Mouse (Mus musculus): ENCODE measurements around the gene 4932438H23Rik.

The 4932438H23Rik gene

DNA sequence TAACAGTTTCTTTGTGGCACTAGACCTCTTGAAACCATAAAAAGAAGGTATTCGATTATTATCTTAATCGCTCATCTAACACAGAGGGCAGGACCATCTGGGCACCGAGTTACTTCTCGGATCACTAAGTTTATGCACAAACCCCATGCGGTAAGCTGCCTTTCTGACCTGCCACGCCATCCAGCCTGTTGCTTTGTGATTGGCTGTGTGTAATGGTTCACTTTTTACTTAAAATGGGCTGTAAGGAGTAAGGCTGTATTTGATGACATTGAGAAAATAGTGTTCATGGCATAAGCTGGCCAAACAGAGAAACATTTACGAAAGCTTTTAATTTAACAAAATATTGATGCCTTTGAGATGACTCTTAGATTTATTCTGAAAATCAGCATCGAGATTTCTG is at the start of gene 4932438H23Rik:
TSS of gene 4932438H23Rik (minus strand) at position 101 of the 400 bp plus-strand sequence.
- no peak for DNase-seq (ENCODE audit: low spot score)

DNA sequence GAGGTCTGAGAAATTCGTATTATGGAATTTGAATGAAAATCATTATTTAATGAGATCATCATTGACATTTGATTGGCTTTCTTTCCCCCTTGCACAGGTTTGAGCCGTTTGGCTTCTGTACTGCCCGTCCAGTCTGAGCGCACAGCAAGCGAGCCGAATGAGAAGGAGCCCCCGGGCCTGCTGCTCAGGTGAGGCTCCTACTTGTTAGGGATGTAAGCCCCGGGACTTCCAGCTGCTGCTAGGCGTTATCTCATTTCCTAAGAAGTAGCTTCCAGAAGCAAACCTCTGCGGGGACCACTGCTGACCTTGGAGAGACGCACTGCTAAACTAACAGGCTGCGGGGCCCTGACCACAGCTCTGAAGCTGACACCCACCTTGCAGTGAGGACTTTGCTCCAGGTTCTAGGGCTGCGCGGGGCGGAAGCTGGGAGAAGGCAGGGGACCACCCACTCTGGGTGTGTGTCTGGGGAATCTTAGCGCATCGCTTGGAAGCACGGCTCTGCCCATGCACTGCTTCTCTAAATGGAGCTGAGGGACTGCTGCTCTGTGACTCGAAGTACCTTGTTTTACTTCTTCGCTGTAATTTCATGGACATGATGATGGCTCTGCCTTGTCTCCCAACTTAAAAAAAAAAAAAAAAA is 46.2 kb upstream of the 4932438H23Rik start:
- no peak for DNase-seq (ENCODE audit: low spot score)

DNA sequence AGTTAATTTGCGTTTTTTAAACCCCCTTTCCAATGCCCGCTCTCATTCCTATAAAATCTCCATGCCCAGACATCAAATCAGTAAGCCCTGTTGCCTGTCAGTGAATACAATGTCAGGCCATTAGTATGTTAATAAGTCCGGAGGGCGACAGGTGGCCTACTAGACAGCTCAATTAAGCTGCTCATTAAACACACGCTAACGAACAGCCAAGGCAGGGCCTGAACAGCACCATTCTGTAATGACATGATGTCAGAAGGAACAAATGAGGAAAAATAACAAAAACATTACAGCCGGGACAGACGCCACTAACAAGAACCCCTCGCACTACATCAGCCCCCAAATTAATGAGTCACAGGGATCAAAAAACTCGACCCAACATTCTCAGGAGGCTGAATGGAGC is 45.5 kb upstream of the 4932438H23Rik start:
- DNase-seq (ENCODE audit: low spot score) = no peak

DNA sequence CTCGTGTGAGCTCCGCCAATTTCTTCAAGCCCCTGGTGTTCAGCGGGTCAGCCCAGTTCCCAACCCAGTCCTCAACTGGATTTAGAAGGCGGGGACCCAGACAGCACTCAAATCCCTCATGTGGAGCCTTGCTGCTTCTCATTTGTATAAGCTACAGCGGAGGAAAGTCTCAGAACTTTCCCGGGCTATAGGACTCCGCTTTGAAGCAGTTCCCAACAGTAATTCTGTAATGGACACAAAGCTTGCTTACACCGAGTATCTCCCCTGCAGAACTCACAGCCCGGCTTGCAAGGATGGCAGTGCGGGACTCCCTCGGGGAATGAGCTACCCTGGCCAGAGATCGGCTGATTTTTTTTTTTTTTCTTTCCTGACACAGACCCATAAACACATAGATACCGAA is 45.1 kb upstream of the 4932438H23Rik start:
- DNase-seq (ENCODE audit: low spot score) = no peak

DNA sequence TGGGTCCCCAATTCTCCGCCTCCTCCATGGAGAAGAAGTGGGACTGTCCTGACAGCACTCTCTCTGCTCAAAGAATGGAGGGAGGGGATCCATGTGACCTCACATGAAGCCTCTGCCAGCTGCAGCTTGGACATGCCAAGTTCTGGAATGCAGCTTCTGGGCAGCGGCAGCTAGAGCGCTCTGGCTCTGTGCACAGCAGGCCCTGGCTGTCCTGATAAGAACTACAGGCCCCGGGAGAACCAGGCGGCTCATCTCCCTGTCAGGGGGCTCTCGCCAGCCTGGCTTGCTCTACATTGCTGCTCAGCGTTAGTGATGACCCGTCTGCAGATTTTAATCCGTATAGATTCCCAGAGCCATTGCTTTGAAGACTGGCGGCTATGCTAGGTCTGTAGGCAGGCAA is 44.6 kb upstream of the 4932438H23Rik start:
- no peak for DNase-seq (ENCODE audit: low spot score)

DNA sequence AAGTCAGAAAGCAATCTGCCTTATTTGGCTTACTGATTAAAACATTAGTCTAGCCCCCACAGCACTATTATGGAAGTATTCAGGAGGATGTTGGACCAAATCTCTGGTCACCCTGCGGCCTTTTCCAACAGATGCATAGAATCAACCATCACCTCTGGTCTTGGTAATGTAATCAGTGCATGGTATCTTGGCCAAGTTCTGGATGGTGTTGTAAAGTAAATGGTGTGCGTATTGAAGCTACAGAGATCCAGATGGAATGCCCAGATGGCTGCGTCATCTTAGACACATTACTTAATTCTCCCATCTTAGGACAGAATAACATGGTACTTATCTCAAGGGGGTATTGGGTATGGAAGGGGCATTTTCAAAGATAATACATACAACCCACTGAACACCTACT is 43.8 kb upstream of the 4932438H23Rik start:
- no peak for DNase-seq (ENCODE audit: low spot score)

DNA sequence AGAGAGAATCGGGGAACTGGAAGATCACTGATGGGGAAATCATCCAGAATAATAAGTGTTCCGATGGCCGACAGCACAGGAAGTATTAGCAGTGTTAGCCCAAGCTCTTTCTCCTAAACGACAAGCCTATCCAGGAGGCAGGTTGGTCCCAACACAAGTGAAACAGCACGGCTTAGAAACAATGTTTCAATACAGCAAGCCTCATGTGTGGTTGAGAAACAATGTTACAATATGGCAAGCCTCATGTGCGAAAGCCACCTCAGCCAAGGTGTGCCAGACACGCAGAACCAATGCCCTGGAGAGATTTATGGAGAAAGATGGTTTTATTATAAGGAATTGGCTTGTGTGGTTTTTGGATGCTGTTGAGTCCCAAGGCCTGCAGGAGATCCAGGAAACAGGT is 43.2 kb upstream of the 4932438H23Rik start:
- DNase-seq (ENCODE audit: low spot score) = no peak

DNA sequence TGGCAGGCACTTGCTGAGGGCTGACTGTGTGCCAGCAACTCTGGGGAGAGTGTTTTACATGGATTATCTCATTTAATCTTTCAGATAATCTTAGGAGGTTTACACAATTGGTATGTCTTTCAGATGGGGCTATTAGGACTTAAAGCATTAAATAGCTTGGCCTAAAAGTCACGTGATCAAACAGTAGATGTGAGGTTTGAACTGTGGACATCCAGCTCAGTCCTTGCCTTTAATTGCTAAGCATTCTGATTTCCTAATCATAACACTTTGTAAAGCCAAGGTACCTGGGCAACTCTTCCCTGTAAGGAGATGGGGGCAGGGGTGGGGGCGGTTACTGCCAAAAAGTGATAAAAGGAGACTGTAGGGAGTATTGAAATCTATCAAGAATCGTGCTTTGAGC is 41.7 kb upstream of the 4932438H23Rik start:
- DNase-seq (ENCODE audit: low spot score) = no peak

DNA sequence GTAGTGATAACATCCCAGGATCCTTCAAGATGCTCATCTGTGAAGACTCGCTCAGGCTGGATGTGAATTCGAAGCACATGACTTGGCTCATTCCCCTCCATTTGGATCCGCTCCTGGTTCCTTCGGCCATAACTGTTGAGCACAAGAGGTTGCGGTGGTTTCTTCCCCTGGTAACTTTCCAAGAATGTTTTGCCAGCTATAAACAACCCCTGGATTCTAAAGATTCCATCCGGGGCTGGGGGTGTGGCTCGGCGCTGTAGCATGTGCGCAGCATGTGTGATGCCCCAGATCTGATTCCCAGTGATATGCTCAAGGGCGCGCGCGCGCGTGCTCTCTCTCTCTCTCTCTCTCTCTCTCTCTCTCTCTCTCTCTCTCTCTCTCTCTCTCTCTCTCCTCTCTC is 35.0 kb upstream of the 4932438H23Rik start:
- no peak for DNase-seq (ENCODE audit: low spot score)

DNA sequence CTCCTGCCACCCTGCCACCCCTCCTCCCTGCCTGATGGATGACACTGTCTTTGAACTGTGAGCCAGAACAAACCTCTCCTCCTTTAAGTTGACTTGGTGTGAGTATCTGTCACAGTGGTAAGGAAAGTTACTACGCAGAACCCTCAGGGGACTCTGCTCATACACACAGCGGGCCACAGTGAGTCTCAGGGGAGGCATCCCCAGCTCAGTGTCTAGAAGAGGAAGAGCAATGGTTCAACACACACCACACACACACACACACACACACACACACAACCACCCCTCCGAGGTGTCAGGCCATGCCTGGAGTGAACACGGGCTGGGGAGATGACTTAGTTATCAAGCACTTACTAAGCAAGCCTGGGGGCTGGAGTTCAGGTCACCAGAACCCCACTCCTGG is 33.5 kb upstream of the 4932438H23Rik start:
- DNase-seq (ENCODE audit: low spot score) = no peak

DNA sequence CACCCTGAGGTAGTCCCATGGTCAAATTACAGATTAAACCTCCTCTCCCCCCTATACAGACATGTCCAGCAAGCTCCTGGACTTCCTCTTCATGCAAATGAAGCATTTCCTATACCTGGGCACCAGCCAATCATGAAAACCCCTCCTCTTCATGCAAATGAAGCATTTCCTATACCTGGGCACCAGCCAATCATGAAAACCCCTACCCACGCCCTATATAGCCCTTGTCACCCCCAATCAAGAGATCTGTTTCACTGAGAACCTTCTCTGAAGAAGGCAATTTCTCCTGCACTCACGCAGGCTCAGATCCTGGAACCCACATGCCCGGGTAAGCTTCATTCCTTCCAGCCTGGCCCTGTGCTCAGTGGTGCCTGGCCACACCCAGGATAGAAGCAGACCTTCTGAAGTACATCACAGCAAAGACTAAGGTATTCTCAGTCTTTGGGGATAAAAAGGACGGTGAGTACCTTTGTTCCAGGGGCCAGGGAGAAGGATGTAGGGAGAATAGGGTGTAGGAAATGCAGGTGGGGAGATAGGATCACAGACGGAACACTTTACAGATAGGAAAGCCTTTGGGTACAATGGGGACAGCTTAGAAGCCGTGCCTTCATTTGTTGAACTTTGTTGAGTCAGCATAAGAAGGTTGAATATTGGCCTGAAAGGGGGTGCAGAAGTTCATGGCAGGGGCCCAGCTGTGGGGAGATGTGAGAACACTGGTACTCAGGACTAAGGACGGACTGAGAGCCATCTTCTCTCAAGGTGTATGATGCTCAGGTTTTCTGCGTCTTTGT is 32.0 kb upstream of the 4932438H23Rik start:
- no peak for DNase-seq (ENCODE audit: low spot score)

DNA sequence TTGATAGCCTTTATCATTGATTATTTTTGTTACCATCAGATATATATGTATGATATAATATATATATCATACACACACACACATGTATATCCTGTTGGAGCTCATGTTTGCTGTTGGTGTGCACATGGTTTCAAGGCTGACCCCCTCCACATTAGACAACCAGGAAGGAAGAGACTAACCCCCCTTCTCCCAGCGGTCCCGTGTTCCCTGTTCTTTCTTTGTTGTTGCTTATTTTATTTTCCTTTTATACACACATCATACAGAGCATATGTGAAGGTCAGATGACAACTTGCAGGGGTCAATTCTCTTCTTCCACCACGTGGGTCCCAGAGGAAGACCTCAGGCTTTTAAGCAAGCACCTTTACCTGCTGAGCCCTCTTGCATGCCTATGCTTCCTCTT is 29.3 kb upstream of the 4932438H23Rik start:
- no peak for DNase-seq (ENCODE audit: low spot score)

DNA sequence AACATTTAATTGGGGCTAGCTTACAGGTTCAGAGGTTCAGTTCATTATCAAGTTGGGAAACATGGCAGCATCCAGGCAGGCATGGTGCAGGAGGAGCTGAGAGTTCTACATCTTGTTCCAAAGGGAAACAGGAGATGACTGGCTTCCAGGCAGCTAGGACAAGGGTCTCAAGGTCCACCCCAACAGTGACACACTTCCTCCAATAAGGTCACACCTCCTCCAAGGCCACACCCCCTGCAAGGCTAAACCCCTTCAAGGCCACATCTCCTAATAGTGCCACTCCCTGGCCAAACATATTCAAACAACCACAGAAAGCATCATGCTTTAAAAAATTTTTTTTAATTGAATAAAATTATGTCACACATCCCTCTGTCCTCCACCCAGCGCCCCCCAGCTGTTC is 28.9 kb upstream of the 4932438H23Rik start:
- no peak for DNase-seq (ENCODE audit: low spot score)

DNA sequence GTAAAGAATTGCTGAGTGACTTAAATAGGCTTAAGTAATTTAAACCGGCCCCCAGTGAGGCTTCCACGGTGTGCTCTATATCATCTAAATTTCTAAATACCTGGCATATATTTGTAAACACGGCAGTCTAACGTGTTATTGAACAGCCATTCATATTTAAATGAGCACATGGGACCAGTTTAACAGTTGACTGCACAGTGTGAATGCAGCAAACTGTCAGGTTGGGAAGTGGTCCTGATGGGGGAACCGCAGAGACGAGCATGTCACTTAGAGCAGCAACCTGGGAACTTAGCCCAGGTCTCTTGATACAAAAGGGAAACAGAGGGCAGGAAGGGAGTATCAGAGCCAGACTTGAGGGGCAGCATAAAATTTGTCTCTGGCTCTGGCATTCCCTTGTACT is 25.0 kb upstream of the 4932438H23Rik start:
- DNase-seq (ENCODE audit: low spot score) = no peak

DNA sequence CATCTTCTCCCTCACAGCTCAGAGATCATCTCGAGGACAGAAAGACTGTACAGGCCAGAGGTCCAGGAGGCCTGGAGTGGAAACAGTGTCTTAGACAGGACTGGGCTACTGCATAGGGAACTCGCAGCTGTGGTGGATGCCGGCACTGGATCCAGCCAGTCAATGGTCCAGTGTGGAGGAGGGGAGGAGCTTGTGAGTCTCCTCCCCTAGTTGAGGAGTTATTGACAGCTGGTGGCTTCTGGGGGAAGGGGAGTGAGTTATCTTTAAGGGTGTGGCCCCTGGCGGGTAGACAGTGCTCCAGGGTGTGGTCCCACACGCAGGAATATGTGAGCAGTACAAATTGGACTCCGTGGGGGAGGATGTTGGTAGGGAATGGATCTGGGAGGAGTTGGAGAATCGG is 21.8 kb upstream of the 4932438H23Rik start:
- DNase-seq (ENCODE audit: low spot score) = no peak

DNA sequence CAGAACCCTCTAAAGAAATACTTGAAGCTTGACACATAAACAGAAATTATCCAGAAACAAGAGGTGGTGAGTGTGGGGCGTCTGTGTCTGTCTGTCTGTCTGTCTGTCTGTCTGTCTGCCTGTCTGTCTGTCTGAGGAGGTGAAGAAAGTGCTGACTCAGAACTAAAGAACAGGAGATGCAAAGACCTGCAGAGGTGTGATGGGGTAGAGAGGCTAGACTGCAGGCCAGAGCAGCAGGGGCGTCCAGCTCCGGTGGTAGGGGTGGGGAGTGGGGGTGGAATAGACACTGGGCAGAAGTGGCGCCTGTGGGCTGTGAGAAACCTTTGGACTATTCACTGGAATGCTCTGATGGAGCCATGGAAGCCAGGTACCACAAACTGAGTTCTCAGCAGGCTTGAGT is 21.1 kb upstream of the 4932438H23Rik start:
- DNase-seq (ENCODE audit: low spot score) = no peak

DNA sequence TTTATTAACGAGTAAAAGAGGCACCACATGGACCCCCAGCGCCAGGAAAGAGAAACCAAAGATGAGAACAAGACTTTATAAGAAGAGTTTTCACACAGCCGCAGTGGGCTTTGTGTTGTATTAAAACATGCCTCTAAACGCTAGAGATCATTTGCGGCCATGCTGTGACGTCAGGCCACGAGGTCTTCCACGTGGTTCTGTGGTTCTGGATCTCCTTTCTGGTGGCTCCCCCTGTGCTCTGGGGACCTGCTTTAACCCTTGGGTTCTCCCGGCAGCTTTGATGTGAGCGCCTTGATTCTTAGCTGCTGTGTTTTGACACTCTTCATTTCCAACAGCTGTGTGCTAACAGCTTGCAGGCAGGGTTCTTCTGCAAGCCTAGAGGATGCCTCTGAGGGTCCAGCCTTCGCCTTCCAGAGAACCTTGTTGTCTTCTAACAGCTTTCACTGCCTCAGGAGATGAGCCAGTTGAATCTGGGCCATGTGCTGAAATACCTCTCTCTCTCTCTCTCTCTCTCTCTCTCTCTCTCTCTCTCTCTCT is 16.1 kb upstream of the 4932438H23Rik start:
- DNase-seq (ENCODE audit: low spot score) = peak; percentile 2

DNA sequence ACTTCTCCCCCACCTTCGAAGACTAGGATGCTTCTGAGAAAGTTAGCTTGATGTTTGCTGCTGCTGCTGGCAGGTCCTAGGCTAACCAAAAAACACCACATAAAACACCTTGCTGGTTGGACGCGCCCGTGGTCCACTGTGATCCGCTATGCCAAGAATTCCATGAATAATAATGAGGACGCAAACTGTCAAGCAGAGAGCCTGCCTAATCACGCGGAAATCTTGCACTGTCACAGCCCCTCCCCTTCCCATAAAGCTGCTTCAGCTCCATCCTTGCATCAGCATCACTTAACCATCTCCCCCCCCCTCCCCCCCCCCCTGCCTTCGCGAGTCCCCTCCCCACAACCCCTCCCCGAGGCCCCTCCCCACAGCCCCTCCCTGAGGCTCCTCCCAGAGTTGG is 12.7 kb upstream of the 4932438H23Rik start:
- DNase-seq (ENCODE audit: low spot score) = no peak

DNA sequence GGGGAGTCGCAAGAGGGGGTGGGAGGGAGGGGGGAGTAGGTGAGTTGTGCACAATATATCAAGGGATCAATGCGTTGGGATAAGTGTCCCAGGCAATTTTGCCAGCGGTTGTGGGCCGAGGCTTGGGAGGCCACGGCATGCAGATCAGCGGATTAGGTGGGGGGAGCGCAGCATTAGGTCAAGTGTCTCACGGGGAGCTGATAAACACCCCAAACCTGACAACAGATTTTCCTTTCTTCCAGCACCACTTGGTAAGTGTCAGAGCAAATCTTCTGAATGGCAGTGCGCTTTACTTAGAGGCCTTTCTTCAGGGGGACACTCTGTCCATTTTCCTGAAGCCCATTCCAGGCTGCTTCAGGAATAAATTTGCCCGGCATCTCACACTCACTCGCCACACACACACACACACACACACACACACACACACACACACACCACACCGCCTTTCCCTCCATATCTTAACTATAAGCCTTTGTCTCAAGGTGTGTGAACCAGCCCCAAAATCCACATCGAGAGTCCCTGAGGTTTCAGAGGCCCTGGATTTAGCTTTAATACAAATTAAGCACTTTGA is 10.6 kb upstream of the 4932438H23Rik start:
- no peak for DNase-seq (ENCODE audit: low spot score)

DNA sequence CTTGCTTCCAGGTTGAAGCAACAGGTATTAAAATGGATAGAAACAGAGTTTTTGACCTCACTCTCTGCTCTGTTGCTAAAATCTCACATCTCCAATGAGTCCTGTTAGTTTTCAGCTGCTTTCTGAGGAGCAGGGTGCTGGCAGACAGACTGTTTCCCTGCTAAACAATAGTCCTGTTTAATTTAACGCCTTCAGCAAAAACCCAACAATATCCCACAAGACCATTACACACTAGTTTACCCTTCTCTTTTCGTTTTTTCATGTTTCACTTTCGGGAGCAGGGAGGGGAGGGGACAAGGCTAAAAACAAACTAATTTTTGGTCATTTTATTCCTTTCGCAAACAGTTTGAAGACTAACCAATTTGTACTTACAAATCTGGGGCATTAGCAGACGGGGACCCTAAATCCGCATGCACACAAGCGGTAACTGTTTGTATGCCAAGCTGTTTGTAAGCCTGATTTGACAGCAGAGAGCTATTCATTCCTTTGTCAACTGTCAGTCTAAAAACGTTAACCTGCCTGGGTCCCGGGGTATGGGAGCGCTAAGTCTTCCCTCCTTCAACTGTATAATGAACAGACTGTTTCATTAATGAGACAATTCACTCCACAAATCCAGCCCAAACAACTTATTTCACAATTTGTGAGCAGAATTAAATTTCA is 10.0 kb upstream of the 4932438H23Rik start:
- DNase-seq (ENCODE audit: low spot score) = no peak

DNA sequence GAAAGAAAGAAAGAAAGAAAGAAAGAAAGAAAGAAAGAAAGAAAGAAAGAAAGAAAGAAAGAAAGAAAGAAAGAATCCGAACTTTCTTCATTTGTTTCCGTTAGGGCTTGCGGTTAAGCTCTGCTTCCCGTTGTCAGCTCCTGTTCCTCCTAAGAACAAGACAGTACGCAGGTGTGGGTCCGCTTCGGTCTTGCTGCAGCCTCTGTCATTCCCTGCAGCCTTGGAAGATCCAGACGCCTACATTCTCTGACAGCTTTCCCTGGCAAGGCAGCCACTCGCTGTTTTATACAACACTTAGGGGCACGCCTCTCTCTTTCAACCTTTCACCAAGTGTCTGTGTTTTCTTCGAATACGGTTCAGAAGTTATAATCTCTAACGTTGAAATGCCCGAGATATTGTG is 8.5 kb upstream of the 4932438H23Rik start:
- no peak for DNase-seq (ENCODE audit: low spot score)

DNA sequence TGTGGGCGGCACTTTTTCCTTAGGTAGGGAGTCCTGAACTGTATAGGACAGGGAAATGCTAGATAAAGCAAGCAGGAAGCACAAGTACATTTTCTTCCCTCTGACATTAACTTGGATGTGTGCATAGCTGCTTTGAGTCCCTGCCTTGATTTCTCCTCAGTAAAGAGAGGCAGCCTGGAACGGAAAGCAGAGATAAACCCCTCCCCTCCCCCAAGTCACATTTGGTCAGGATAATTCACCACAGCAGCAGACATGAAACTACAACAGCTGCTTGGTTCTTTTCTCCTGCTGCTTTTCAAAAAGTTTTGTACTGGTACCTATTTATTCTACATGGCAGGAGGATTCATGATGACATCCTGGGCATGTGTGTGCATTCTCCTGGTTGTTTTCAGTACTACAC is 5.6 kb upstream of the 4932438H23Rik start:
- no peak for DNase-seq (ENCODE audit: low spot score)

All from ovary, postnatal 14 days (tissue).